Mouse (Mus musculus): ENCODE measurements at regions not wholly inside any gene's neighbourhood (a gene's known extent, or its start where the extent isn't known, plus 50 kb on each side); places are given as distances from the start of the nearest gene placed in this dataset.

- WGBS: 89% methylated on average over 3 of the region's 3 CpGs
- Histone ChIP-seq H3K9ac (no peak overlapping the region), H3K4me1 (0 out of 2 replicates have a peak, but pooled peaks cover 5% of the 10 kb centered on the region), H3K9me3 (replicated peaks) (no peaks in the 10 kb centered on the region), H3K27me3 (no peaks in the 10 kb centered on the region), H3K4me3 (replicated peaks) (no peak overlapping the region), H3K36me3 (no peaks in the 10 kb centered on the region), H3K27ac (replicated peaks) (no peak overlapping the region), H3K4me2 (replicated peaks) (no peak overlapping the region)
- ATAC-seq (ENCODE audit: insufficient number of reproducible peaks, low FRiP score, low TSS enrichment, low read depth): no peak
Observed at GRCm38 (mm10) chr3:99811276-99811675, 73.9 kb upstream of the Spag17 start.

DNA sequence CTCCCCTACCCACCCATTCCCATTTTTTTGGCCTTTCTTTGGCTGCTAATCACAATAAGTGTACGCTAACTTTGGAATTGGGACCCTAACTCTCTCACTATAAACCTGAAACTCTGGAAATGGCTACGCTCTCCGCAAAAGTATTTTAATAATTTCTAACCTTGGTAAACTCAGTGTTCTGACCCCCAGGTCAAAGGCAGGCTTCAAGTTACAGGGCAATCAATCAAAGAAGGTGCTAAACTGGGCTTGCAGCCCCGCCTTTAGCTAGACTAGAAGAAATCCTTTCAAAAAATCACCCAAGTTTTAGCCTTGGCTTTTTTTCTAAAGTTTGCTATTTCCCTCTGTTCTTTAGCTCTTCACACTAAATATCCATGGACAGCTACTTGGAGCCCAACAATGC, 72.4 kb upstream of the Spag17 start:
- Histone ChIP-seq H3K4me2 (replicated peaks) (no peak overlapping the region), H3K4me3 (replicated peaks) (no peak overlapping the region), H3K4me1 (no peaks in the 10 kb centered on the region), H3K9me3 (replicated peaks) (no peaks in the 10 kb centered on the region), H3K9ac (no peak overlapping the region), H3K36me3 (no peaks in the 10 kb centered on the region), H3K27ac (replicated peaks) (no peak overlapping the region), H3K27me3 (no peaks in the 10 kb centered on the region)
- WGBS: 57% methylated on average over 4 of the region's 4 CpGs
- no peak for ATAC-seq (ENCODE audit: insufficient number of reproducible peaks, low FRiP score, low TSS enrichment, low read depth)

DNA sequence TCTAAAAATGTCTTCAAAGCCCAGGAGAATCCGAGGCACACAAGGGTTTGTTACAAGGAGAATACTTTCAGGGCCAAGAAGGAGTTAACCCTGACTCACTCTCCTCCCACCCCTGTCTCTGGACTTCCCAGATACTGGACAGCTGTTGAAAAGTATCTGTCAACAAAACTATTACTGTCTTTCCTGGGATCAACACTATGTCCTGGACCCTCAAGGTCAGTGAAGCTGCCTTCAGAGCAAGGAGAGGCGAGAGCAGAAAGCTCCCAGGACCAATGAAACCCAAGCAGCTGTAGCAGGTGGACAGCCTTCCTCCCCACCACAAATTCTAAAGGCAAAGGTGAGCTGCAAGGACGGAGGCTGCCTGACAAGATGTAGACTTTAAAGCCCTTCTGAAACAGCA, 70.1 kb upstream of the Spag17 start:
- Histone ChIP-seq H3K4me1 (no peaks in the 10 kb centered on the region), H3K9ac (no peak overlapping the region), H3K27me3 (no peaks in the 10 kb centered on the region), H3K4me2 (replicated peaks) (no peak overlapping the region), H3K9me3 (replicated peaks) (no peaks in the 10 kb centered on the region), H3K27ac (replicated peaks) (no peak overlapping the region), H3K4me3 (replicated peaks) (no peak overlapping the region), H3K36me3 (no peaks in the 10 kb centered on the region)
- no peak for ATAC-seq (ENCODE audit: insufficient number of reproducible peaks, low FRiP score, low TSS enrichment, low read depth)
- 51% methylated on average over 3 of the region's 3 CpGs for WGBS

DNA sequence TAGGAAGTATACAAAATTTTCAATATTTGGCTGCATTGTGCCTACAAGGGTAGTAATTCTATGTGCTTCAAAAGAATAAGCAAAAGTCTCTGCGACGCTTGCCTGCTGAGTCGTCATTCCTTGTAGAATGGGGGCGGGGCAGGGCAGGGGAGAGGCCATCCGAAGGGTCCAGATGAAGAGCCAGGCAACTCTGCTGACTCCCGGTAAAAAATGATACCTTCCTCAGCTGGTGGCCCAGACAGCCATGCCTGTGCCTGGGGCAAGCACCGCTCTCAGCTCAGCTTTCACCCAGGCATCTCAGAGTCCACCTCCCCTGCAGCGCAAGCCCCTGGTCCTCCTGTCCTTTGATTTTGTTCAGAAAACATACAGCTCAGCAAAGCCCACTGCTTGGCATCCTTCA, 67.2 kb upstream of the Spag17 start:
- Histone ChIP-seq H3K4me2 (replicated peaks) (no peak overlapping the region), H3K27me3 (no peaks in the 10 kb centered on the region), H3K4me1 (no peaks in the 10 kb centered on the region), H3K4me3 (replicated peaks) (no peak overlapping the region), H3K27ac (replicated peaks) (no peak overlapping the region), H3K9me3 (replicated peaks) (no peaks in the 10 kb centered on the region), H3K9ac (no peak overlapping the region), H3K36me3 (no peaks in the 10 kb centered on the region)
- 28% methylated on average over 8 of the region's 8 CpGs for WGBS
- no peak for ATAC-seq (ENCODE audit: insufficient number of reproducible peaks, low FRiP score, low TSS enrichment, low read depth)

DNA sequence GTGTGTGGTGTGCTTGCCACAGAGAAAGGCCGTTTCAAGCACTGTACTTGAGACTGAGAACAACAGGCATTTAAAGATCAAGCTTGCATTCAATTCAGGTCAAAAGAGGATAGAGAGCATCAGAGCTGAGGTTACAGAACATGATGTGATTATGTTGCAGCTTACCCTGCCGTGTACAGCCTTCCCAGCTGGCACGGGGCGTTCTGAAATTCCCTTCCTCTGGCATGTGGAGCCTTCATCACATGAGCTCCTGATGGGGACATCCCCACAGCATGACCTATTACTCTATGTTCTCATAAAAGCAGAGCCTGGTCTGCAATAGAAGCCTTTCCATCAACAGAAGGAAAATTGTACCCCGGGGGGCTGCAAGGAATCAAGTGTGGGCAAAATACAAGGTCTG, 62.5 kb upstream of the Spag17 start:
- WGBS: 59% methylated on average over 5 of the region's 5 CpGs
- Histone ChIP-seq H3K9ac (no peak overlapping the region), H3K4me3 (replicated peaks) (no peak overlapping the region), H3K4me1 (no peaks in the 10 kb centered on the region), H3K36me3 (no peaks in the 10 kb centered on the region), H3K27ac (replicated peaks) (no peak overlapping the region), H3K9me3 (replicated peaks) (no peaks in the 10 kb centered on the region), H3K27me3 (no peaks in the 10 kb centered on the region), H3K4me2 (replicated peaks) (no peak overlapping the region)
- ATAC-seq (ENCODE audit: insufficient number of reproducible peaks, low FRiP score, low TSS enrichment, low read depth): no peak

DNA sequence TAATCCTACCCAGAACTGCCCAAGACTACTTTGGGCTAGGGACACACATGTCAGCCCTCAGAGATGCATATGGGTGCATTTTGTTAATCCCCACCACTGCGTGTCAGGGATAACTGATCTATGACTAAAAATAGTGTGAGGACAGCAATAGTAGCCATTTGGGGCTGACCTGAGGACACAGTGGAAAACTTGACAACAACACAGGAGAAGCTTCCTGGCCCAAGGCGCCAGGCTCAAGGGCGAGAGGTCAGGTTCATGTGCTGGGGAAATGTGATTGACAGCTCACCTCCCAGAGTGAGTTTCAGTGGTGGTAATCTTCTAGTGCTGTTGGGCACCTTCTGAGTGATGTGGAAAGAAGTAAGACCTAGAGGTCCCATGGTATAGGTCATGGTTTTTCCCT, 62.0 kb upstream of the Spag17 start:
- H3K36me3 ChIP-seq: no peaks in the 10 kb centered on the region
- WGBS: 76% methylated on average over 3 of the region's 3 CpGs
- ATAC-seq (ENCODE audit: insufficient number of reproducible peaks, low FRiP score, low TSS enrichment, low read depth): no peak
- no peak overlapping the region for H3K9ac ChIP-seq
- H3K4me1 ChIP-seq: 0 out of 2 replicates have a peak, but pooled peaks cover 3% of the 10 kb centered on the region
- H3K9me3 ChIP-seq (replicated peaks): no peaks in the 10 kb centered on the region
- no peaks in the 10 kb centered on the region for H3K27me3 ChIP-seq
- no peak overlapping the region for H3K4me3 ChIP-seq (replicated peaks)
- no peak overlapping the region for H3K4me2 ChIP-seq (replicated peaks)
- H3K27ac ChIP-seq (replicated peaks): no peak overlapping the region

Data from embryonic facial prominence, embryonic 15.5 days (tissue).